Mouse (Mus musculus) neutrophil, adult 5-6 weeks (primary cell): Measurements from ENCODE around the gene Zfp719. TPM values are rescaled to one million over a fixed set of nuclear protein-coding genes. Genes with fewer than 3 reads are reported as not detected.
A peak's percentile ranks its signal among the peaks of the same experiment; 100 is the strongest.

Experiments used
- ATAC-seq: fragments of 151-379, 151-347 bp; 2 replicates; pipeline ENCODE4 v1.8.0; 2017; ENCODE audit warnings: mild to moderate bottlenecking, moderate TSS enrichment; ENCODE audit not compliant: insufficient number of reproducible peaks, poor library complexity, low FRiP score, severe bottlenecking; ENCODE audit errors: extremely low read depth
- total RNA-seq: library from RNA; stranded (forward); fragments of 200-1000 nt; gene quantifications from 2 replicates; pipeline ENCODE4 v1.2.3, GENCODE M21; 2017

The Zfp719 gene
- total RNA-seq, 1 experiment from 2014 or later = 9.1 TPM

- ATAC-seq = no peak
These were observed 22.5 kb downstream of the Zfp719 start for GRCm38 (mm10) chr7:43601884-43602283.

GRCm38 (mm10) chr7:43606896-43607742, 27.7 kb downstream of the Zfp719 start, which contains the start of gene Zfp819:
TSS of gene Zfp819 (plus strand) at chr7:43607169.
- peak; percentile 67; the same call in 1 of the 2 replicates for ATAC-seq

- peak; percentile 21; the same call in 1 of the 2 replicates for ATAC-seq
These were observed 28.4 kb downstream of the Zfp719 start for GRCm38 (mm10) chr7:43607743-43608287.

GRCm38 (mm10) chr7:43608316-43608824, 29.0 kb downstream of the Zfp719 start:
- ATAC-seq = no peak

- no peak for ATAC-seq
These were observed 34.6 kb downstream of the Zfp719 start for GRCm38 (mm10) chr7:43613816-43614551.

- ATAC-seq = no peak
These were observed 43.5 kb downstream of the Zfp719 start for GRCm38 (mm10) chr7:43622927-43623326.

- ATAC-seq = no peak
These were observed 44.4 kb downstream of the Zfp719 start for GRCm38 (mm10) chr7:43623819-43624218.

GRCm38 (mm10) chr7:43625065-43625464, 45.7 kb downstream of the Zfp719 start:
- no peak for ATAC-seq

- no peak for ATAC-seq
These were observed 46.5 kb downstream of the Zfp719 start for GRCm38 (mm10) chr7:43625794-43626422.

GRCm38 (mm10) chr7:43633940-43634339, 54.5 kb downstream of the Zfp719 start:
- ATAC-seq = no peak

- no peak for ATAC-seq
These were observed 55.1 kb downstream of the Zfp719 start, which contains the start of gene Ceacam18 for GRCm38 (mm10) chr7:43634500-43634899. TSS of gene Ceacam18 (plus strand) at chr7:43634707.

- peak; percentile 78 for ATAC-seq
These were observed 56.8 kb downstream of the Zfp719 start for GRCm38 (mm10) chr7:43636194-43636593.

- peak; percentile 37; the same call in 1 of the 2 replicates for ATAC-seq
These were observed 57.7 kb downstream of the Zfp719 start for GRCm38 (mm10) chr7:43637118-43637517.

GRCm38 (mm10) chr7:43642587-43642986, 63.2 kb downstream of the Zfp719 start:
- ATAC-seq = peak; percentile 80

Other genes with a start within 250 kb of the Zfp719 start
- 27.1 and 32.2 TPM in 2 replicates for gene Siglecf, start 228.3 kb upstream of the Zfp719 start, total RNA-seq
- 222 and 223 TPM in 2 replicates for gene Siglecg, start 171.4 kb upstream of the Zfp719 start, total RNA-seq
- gene Lim2, start 151.9 kb upstream of the Zfp719 start, total RNA-seq = not detected in 2 replicates
- 10.7 and 13.1 TPM in 2 replicates for gene Nkg7, start 142.5 kb upstream of the Zfp719 start, total RNA-seq
- gene Cldnd2, start 138.8 kb upstream of the Zfp719 start, total RNA-seq = not detected in 2 replicates
- gene Etfb, start 135.5 kb upstream of the Zfp719 start, total RNA-seq = 36.3 and 42.4 TPM in 2 replicates
- not detected in 2 replicates for gene Gm45233, start 135.5 kb upstream of the Zfp719 start, total RNA-seq
- gene Vsig10l, start 116.5 kb upstream of the Zfp719 start, total RNA-seq = 11.4 and 17.1 TPM in 2 replicates
- gene Iglon5, start 89.5 kb upstream of the Zfp719 start, total RNA-seq = not detected in 2 replicates
- 1.9 and 2.1 TPM in 2 replicates for gene 4931406B18Rik, start 73.7 kb upstream of the Zfp719 start, total RNA-seq
- 246 and 256 TPM in 2 replicates for gene Cd33, start 35.2 kb upstream of the Zfp719 start, total RNA-seq
- gene Zfp658, start 17.4 kb upstream of the Zfp719 start, total RNA-seq = 3.3 and 3.7 TPM in 2 replicates
- 0.23 and 1.6 TPM in 2 replicates for gene Zfp819, start 27.6 kb downstream of the Zfp719 start, total RNA-seq
- gene Ceacam18, start 55.1 kb downstream of the Zfp719 start, total RNA-seq = 1.0 TPM in 1 of 2 replicates, not detected in the other
- 135 and 136 TPM in 2 replicates for gene Siglece, start 80.6 kb downstream of the Zfp719 start, total RNA-seq
- gene Ctu1, start 92.4 kb downstream of the Zfp719 start, total RNA-seq = 1.9 and 2.8 TPM in 2 replicates
- not detected in 2 replicates for gene Klk14, start 110.8 kb downstream of the Zfp719 start, total RNA-seq
- not detected in 2 replicates for gene Klk13, start 133.0 kb downstream of the Zfp719 start, total RNA-seq
- gene Klk12, start 189.3 kb downstream of the Zfp719 start, total RNA-seq = not detected in 2 replicates
- not detected in 2 replicates for gene Klk11, start 195.0 kb downstream of the Zfp719 start, total RNA-seq
- gene Klk10, start 201.4 kb downstream of the Zfp719 start, total RNA-seq = 0.35 TPM in 1 of 2 replicates, not detected in the other
- gene Klk9, start 212.3 kb downstream of the Zfp719 start, total RNA-seq = not detected in 2 replicates
- 4.1 TPM in 2 replicates for gene Klk8, start 218.0 kb downstream of the Zfp719 start, total RNA-seq
- not detected in 2 replicates for gene Klk7, start 231.7 kb downstream of the Zfp719 start, total RNA-seq
- not detected in 2 replicates for gene Klk6, start 244.9 kb downstream of the Zfp719 start, total RNA-seq